ENCODE assay signal across 8 mouse cellular contexts in the genomic region with DNA sequence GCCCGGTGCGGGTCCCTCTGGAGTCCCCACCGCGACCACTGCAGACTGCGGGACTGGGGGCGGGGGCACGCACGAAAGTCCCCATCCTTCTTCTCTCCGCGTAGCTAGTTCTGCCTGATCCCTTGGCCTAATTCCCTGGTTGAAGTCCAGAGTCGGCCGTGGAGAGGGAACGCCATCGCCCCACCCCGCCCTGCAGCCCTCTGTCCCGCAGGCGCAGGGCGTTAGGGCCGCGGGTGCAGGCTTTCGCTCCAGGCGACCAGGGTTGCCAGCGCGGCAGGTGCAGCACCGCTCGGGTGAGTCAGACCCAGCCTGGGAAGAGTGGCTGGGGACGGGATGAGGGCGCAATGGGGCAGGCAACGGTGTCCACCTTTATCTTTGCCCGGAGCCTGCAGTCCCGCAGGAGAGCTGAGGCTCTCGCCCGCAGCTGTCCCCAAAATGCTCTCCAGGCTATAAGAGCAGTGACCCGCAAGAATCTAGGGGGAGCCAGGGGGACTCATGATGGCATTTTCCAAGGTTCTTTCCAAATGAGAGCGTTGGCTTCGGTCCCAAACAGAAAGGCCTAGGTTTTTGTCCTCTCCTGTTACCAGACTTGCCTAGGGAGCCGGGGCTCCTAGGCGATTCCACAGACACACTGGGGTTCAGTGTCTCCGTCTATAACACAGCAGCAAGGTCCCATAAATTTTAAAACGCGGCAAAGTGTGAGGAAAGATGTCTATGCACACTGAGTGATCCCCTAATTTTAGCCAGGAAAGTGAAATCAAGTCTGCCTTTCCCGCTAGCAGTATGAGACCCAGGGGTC. TPM values are rescaled to one million over a fixed set of nuclear protein-coding genes. Genes with fewer than 3 reads are reported as not detected.
DNase-seq lines count a peak whose midpoint lies in the region; ATAC-seq lines count a peak whose summit lies in the region.

Gene Pigz, plus strand, starts transcription at position 101 of the 799 bp plus-strand sequence.

- peaks cover 62% of the 10 kb centered on the region for H3K27me3 ChIP-seq in erythroblast, embryonic 14.5 days (ENCODE audit: control insufficient read depth)
- no peaks in the 10 kb centered on the region for H3K27me3 ChIP-seq in hindbrain, embryonic 16.5 days (replicated peaks; ENCODE audit: control insufficient read depth, insufficient read depth, low read length)
- peaks cover 26% of the 10 kb centered on the region; the same call in 1 of the 2 replicates for H3K27me3 ChIP-seq in stomach, embryonic 16.5 days (ENCODE audit: control insufficient read depth, insufficient read depth, low read length)

- H3K9me3 ChIP-seq in erythroblast, embryonic 14.5 days (ENCODE audit: control insufficient read depth, low read length): peaks cover 14% of the 10 kb centered on the region
- no peaks in the 10 kb centered on the region for H3K9me3 ChIP-seq in hindbrain, embryonic 16.5 days (ENCODE audit: control insufficient read depth, low read length)
- no peaks in the 10 kb centered on the region for H3K9me3 ChIP-seq in stomach, embryonic 16.5 days (replicated peaks; ENCODE audit: control insufficient read depth, low read length)

- peak within 1 kb of the TSS; percentile 76 for H3K4me2 ChIP-seq in hindbrain, embryonic 16.5 days (ENCODE audit: low read length)
- peak within 1 kb of the TSS; percentile 73 for H3K4me2 ChIP-seq in stomach, embryonic 16.5 days (ENCODE audit: low read depth, low read length)

- ATAC-seq in erythroblast, adult 5-6 weeks (replicated peaks; ENCODE audit: low FRiP score, poor library complexity, severe bottlenecking): no peak
- no peak for ATAC-seq in hindbrain, embryonic 16.5 days
- ATAC-seq in stomach, embryonic 16.5 days (ENCODE audit: insufficient read depth, low FRiP score): no peak; the same call in 1 of the 2 replicates

- H3K9ac ChIP-seq in hindbrain, embryonic 16.5 days (ENCODE audit: low read depth, low read length): peak within 1 kb of the TSS; percentile 67
- peak within 1 kb of the TSS; percentile 62 for H3K9ac ChIP-seq in stomach, embryonic 16.5 days (ENCODE audit: low read length)

- H3K4me1 ChIP-seq in erythroblast, embryonic 14.5 days (ENCODE audit: control insufficient read depth): peaks cover 15% of the 10 kb centered on the region
- H3K4me1 ChIP-seq in hindbrain, embryonic 16.5 days (ENCODE audit: control insufficient read depth, insufficient read depth, low read depth, low read length): peaks cover 27% of the 10 kb centered on the region
- peaks cover 19% of the 10 kb centered on the region for H3K4me1 ChIP-seq in stomach, embryonic 16.5 days (ENCODE audit: control insufficient read depth, insufficient read depth, low read length)

- DNase-seq in cerebellum, adult 8-10 months: peak; percentile 84
- peak; percentile 73 for DNase-seq in gastrocnemius, postnatal 10 days
- peak; percentile 53 to 63 for DNase-seq in left cerebral cortex, adult 8-10 months (ENCODE audit: low spot score in 2 of 2)

- H3K27ac ChIP-seq in hindbrain, embryonic 16.5 days (ENCODE audit: low read depth, low read length): peak within 1 kb of the TSS; percentile 83
- peak within 1 kb of the TSS; percentile 74 for H3K27ac ChIP-seq in macrophage
- H3K27ac ChIP-seq in stomach, embryonic 16.5 days (ENCODE audit: low read length): peak within 1 kb of the TSS; percentile 54

- H3K4me3 ChIP-seq in erythroblast, embryonic 14.5 days (replicated peaks): peak within 1 kb of the TSS; percentile 46
- H3K4me3 ChIP-seq in hindbrain, embryonic 16.5 days (ENCODE audit: low read length): peak within 1 kb of the TSS; percentile 36
- H3K4me3 ChIP-seq in macrophage (ENCODE audit: inconsistent target): peak within 1 kb of the TSS; percentile 36
- peak within 1 kb of the TSS; percentile 51 for H3K4me3 ChIP-seq in stomach, embryonic 16.5 days (replicated peaks; ENCODE audit: low read length)

- no peaks in the 10 kb centered on the region for H3K36me3 ChIP-seq in erythroblast, embryonic 14.5 days (ENCODE audit: control insufficient read depth)
- no peaks in the 10 kb centered on the region for H3K36me3 ChIP-seq in hindbrain, embryonic 16.5 days (ENCODE audit: control insufficient read depth, insufficient read depth, low read length)
- no peaks in the 10 kb centered on the region for H3K36me3 ChIP-seq in macrophage (ENCODE audit: inconsistent target)
- H3K36me3 ChIP-seq in stomach, embryonic 16.5 days (ENCODE audit: control insufficient read depth, insufficient read depth, low read length): no peaks in the 10 kb centered on the region

- no peaks in the 10 kb centered on the region for H3K79me2 ChIP-seq in macrophage (ENCODE audit: inconsistent target)

- 4% methylated on average over 42 of the region's 42 CpGs for WGBS in hindbrain, embryonic 16.5 days
- 21% methylated on average over 42 of the region's 42 CpGs for WGBS in macrophage (ENCODE audit: missing documents)
- 11% methylated on average over 42 of the region's 42 CpGs for WGBS in stomach, embryonic 16.5 days

RNA-seq across cellular contexts. Expression of gene Pigz, which starts in this region (rescaled TPM):
- polyA plus RNA-seq in erythroblast, embryonic 14.5 days (2012): 0.02 TPM in 1 of 2 replicates, not detected in the other
- total RNA-seq in erythroblast, adult 5-6 weeks (2015; ENCODE audit: low replicate concordance): 1.9 TPM in 1 of 2 replicates, not detected in the other
- total RNA-seq in erythroblast, adult 5-6 weeks (2017; ENCODE audit: low replicate concordance): 0.09 and 0.98 TPM in 2 replicates
- 1 to 10 TPM; 5.9 to 7.5 TPM for total RNA-seq in gastrocnemius, postnatal 10 days (2021)
- 4.1 and 5.2 TPM in 2 replicates for polyA plus RNA-seq in hindbrain, embryonic 16.5 days (2015; fragmentation: Nextera tagmentation; extraction: Ambion mirVana)
- 10 to 100 TPM; 26.2 to 30.5 (median 28.8) TPM for total RNA-seq in left cerebral cortex, adult 8-10 months (2022)
- total RNA-seq in macrophage (2018; cell fraction: chromatin; rRNA removed): 10 to 100 TPM in 6 of 26 experiments, 1 to 10 TPM in 18, under 1 TPM in 2; 0.50 to 16.7 (median 5.5) TPM
- 10 to 100 TPM in 8 of 26 experiments, 1 to 10 TPM in 18; 2.1 to 16.2 (median 5.9) TPM for total RNA-seq in macrophage (2018; cell fraction: cytosol; rRNA removed)
- 10 to 100 TPM in 12 of 26 experiments, 1 to 10 TPM in 13, under 1 TPM in 1; 0.38 to 24.0 (median 7.7) TPM for total RNA-seq in macrophage (2018; cell fraction: nucleus; rRNA removed)
- polyA plus RNA-seq in macrophage (2018): 2.8 to 3.6 TPM (median 2.9 TPM) in 3 replicates
- 0.96 and 1.5 TPM in 2 replicates for polyA plus RNA-seq in stomach, embryonic 16.5 days (2015; fragmentation: Nextera tagmentation; extraction: Ambion mirVana)
